Mouse (Mus musculus) ovary, postnatal 14 days (tissue): Measurements from ENCODE around the gene Ctnnal1.

Source experiments
- DNase-seq: peaks from one replicate; pipeline ENCODE4 v3.0.0; 2022; ENCODE audit warnings: low spot score

The Ctnnal1 gene

GRCm38 (mm10) chr4:56861551-56861950 is 3.4 kb downstream of the Ctnnal1 start:
- no peak for DNase-seq

GRCm38 (mm10) chr4:56858733-56859132 is 6.3 kb downstream of the Ctnnal1 start:
- no peak for DNase-seq

DNA sequence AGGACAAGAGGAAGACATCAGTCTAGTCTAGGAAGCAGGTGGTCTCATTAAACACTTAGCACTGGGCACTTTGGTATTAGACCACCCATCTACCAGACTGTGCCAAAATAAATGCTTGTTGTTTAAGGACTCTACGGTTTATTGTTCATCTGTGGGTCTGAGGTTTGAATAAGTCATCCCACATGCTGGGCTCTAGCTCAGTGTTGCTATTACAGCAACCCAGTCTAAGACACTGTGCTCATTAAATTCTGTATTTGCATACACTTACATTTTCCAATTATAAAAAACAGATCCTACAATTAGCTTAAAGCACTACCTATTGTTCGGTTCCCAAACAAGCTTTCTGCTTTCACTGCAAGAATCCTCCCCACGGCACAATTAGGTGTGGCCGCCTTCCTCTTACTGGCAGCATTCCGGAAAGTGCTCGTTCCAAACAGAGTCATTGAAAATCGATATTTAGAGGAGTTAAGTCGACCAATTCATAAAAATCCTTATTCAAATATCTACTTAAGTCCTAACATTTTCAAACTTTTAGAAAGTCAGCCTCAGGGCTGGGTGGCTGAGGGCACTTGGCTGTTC is 8.5 kb downstream of the Ctnnal1 start:
- DNase-seq, result no peak

DNA sequence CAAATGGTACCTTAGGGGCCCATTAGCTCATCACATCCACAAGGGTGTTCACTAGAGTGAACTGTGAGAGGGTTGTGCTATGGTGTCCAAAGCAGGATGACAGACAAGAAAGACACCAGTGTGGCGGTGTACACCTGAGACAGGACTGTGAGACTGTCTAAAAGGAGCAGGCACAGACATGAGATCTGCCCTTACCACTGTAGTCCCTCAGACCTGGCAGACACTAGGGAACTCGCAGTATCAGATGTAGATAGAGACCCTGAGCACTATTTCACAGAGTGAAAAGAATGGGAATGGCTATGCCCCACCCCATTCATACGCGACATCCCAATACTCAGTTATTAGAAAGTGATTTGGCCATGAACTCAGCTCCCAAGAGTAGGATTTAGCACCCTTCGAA is 9.1 kb downstream of the Ctnnal1 start:
- DNase-seq, result no peak

DNA sequence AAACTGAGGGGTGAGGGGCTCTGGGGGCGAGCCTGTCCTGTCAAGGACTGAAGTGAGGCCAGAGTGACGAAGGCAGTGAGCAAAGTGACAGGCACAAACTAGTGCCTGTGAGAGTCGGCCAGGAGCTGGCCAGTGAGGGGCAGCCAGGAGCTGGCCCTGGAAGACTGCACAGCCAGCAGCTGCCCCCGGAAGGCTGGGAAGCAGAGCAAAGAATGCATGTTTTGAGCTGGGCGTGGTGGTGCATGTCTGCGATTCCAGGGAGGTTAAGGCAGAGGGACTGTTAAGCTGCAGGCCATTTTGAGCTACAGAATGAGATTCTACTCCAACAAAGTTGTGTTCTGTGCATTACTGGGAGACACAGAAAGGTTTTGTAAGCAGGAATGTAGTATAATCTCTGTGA is 14.3 kb downstream of the Ctnnal1 start:
- DNase-seq, result no peak

GRCm38 (mm10) chr4:56848044-56848443 is 16.9 kb downstream of the Ctnnal1 start:
- no peak for DNase-seq

GRCm38 (mm10) chr4:56847400-56847799 is 17.6 kb downstream of the Ctnnal1 start:
- DNase-seq, result no peak

GRCm38 (mm10) chr4:56845896-56846533 is 19.0 kb downstream of the Ctnnal1 start:
- no peak for DNase-seq

DNA sequence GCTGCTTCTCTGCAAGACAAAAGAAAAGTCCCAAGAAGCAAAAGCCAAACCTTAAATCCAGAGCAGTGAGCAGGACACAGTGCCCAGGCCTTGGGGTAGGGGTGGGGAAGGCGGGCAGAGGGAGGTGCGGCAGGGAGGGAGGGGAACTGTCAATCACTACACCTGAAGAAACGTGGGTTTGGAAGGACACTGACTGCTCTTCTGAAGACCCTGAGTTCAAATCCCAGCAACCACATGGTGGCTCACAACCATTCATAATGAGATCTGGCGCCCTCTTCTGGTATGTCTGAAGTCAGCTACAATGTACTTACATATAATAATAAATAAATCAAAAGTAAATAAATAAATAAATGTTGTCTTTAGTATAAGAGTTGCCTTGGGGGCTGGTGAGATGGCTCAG is 20.1 kb downstream of the Ctnnal1 start:
- DNase-seq, result no peak

DNA sequence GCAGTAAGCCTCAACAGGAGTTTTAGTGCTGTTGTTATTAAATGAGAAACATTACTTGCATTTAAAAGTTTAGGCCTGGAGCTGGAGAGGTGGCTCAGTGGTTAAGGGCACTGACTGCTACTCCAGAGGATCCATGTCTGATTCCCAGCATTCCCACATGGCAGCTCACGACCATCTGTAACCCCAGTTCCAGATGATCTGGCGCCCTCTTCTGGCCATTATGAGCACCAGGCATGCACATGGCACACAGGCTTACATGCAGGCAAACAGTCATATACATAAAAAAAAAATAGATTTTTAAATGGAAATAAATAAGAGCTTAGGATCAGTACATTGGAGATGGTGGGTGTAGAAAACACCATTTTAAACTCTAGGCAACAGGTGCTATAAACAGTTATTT is 21.0 kb downstream of the Ctnnal1 start:
- DNase-seq, result no peak

DNA sequence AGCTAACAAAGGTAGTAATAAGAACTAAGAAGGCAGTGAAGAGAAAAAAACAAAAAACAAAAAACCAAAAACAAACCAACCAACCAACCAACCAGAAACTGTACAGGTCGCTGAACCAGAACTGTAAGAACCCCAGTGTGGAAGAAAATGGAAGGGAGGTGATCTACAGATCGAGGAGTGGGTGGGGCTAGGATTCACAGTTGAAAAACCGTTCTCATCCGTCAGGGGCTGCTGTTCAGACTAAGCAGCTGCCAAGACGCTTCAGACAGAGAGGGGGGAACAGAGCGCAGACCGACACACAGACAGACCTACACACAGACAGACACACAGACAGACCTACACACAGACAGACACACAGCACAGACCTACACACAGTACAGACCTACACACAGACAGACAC is 22.5 kb downstream of the Ctnnal1 start:
- DNase-seq, result no peak

- no peak for DNase-seq
These were observed 24.7 kb downstream of the Ctnnal1 start for GRCm38 (mm10) chr4:56840297-56840696.

DNA sequence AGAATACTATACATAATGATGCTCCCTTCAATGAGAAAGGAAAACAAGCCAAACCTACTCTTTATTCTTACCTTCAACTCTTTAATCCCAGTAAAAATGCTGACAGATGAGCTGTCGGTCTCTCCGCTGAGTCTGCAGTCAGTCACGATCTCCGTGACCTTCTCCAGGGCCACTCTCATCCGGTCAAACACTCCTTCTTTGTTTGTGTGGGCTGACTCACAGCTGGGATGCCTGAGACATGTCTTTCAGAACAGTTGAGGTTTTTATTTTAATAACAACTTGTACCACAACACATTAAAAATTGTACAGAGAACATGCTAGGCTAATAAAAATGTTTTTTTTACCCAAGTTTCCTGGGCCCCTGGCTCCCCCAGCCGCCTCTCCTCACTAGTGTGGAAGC is 27.3 kb downstream of the Ctnnal1 start:
- no peak for DNase-seq

DNA sequence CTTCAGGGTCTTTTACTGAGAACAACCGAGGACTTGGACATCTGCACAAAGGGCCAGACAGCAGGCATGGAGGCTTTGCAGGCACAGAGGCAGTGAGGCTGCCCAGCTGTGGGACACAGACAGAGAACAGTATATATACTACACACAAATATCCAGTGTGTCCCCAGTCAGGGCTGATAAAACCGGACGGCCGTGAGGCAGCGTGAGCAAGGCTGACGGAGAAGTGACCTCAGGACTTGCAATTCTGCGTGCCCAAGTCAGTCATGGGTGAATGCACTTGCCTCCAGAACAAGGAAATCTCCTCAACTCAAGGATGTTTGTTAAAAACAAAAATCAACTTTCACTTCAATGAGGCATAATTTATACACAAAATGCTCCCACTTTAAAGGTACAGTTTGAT is 33.0 kb downstream of the Ctnnal1 start:
- DNase-seq, result no peak

- no peak for DNase-seq
These were observed 33.9 kb downstream of the Ctnnal1 start for GRCm38 (mm10) chr4:56831013-56831609.

- DNase-seq, result peak; percentile 43
These were observed 35.5 kb downstream of the Ctnnal1 start for GRCm38 (mm10) chr4:56829511-56829921.

DNA sequence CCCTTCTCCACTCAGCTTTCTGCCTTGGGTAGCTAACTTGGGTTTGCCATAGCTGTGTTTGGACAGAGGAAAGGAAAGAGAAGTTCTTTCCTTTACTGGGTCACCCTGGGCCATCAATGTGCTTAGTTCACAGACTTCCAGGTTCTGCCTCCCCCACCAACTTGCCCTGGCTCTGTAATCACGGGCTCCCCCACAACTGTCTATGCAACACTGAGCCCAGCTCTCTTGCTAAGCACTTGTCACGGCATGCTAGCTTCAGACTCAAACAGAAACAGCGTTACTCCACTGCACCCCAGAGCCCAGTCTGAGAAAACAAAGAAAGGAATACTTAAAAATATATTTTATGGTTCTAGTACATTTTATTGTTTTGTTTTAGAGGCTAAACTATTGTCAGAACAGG is 36.1 kb downstream of the Ctnnal1 start:
- no peak for DNase-seq

DNA sequence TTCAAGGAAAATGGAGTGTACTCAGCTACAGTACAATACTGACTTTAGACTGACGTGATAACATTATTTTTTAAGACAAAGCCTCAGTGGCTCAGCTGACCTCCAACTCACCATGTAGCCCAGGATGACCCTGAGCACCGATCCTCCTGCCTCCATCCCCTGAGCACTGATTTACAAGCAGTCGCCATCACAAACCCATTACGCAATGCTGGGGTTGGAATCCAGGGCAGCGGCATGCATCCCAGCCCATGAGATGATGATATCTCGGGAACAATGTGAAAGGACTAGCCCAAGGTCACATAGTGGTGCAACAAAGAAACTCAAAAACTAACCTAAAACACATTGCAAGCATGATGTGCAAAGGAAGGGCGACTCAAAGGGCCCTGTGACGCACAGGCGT is 40.8 kb downstream of the Ctnnal1 start:
- DNase-seq, result no peak

- DNase-seq, result no peak
These were observed 44.9 kb downstream of the Ctnnal1 start for GRCm38 (mm10) chr4:56820017-56820550.

DNA sequence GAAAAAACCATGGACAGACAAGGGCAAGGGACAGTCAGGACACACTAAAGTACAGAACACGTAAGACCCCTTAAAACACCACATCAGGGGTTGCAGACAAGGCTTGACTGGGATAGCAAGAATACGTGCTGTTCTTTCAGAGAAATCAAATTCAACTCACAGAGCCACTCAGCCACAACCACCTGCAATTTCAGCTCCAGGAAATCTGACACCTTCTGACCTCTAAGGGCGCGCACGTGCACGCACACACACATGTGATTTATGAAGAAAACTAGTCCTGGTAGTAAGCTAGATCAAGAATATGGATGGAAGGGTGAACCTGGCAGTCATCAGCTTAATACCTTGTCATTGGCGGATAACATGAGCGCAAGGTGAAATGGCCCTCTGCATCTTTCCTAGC is 49.9 kb downstream of the Ctnnal1 start:
- no peak for DNase-seq

DNA sequence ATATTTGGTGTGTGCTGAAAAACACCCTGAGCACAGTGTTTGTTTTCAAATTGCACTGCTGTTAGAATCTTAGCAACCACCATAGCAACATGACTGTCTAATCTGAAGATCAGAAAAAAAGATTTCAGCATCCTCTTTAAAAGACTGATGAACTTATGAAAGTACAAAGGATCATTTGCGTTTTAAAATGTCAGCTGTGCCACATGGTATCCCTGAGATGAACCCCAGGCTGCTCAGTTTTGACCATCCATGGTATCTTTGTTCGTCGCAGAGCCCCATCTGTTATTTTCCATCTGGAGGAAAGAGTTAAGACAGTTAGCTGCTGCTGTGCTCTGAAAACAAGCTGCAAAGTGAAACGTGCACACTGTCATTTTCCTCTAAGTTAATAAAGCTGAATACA is 52.9 kb downstream of the Ctnnal1 start:
- no peak for DNase-seq

GRCm38 (mm10) chr4:56811642-56812041 is 53.3 kb downstream of the Ctnnal1 start:
- no peak for DNase-seq

DNA sequence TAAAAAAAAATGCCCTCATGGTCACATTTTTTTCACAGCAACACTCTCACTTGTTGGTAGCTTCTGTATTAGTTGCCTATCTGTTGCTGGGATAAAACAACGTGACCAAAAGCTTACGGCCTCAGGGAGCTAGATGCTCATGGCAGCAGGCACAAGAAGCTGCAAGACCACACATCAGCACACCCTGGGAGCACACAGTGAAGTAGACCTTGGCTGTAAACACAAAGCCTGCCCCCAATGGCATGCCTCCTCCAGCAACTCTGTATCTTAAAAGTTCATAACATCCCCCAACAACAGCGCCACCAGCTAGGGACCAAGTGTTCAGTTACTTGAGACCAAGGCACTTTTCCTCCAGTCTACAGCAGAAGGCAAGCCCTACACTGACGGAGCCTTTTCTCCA is 55.9 kb downstream of the Ctnnal1 start:
- DNase-seq, result no peak
